7 mouse cellular contexts compared by ENCODE assay signal in the genomic region with DNA sequence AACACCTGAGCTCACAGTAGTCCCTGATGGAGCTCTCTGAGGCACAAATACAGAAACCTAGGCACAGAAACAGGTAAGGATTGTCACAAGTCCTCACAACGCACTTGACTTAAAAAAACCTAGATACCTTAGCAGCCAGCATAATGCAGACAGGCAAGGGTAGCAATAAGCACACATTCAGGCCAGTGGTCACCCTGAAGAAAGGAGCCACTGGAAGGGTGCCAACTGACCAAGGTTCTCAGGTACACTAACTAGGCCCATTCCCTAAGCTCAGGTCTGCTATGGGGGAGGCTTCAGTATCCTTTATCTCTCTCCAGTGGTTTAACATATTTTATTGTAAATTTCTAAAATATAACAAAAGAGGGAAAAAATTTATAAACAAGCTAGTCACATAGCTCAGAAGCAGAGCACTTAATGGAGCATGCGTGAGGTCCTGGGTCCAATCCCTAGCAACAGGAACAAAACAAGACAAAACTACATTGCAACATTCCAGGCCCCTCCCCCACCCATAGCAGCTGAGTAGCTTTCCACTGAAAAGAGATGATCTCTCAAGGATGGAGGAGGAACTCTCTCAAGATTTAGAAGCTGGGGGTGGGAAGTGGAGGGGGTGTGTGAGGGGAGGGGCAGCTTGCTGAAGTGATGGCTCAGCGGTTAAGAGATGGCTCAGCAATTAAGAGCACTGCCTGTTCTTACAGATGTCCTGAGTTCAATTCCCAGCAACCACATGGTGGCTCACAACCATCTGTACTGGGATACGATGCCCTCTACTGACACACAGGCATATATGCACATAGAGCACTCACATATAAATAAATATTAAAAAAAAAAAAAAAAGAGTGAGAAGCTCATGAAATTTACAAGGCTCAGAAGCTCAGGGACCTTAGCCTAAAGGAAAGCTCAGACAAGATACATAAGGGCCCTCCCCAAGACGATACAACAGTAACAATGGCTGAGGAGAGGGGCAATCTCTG.
DNase-seq lines count a peak whose midpoint lies in the region.

No protein-coding gene starts in this region.

- peak; percentile 49 for DNase-seq in kidney, adult 11 months
- DNase-seq in kidney, adult 9 months = no peak
- DNase-seq in c-Kit-positive CD71-negative TER-119-negative erythroid progenitor cells, embryonic 14.5 days (ENCODE audit: low read depth) = peak; percentile 36
- peak; percentile 77 for DNase-seq in kidney, postnatal 14 days
- DNase-seq in skeletal muscle tissue, adult 2 months (ENCODE audit: low read depth, low spot score) = peak; percentile 41
- DNase-seq in right cerebral cortex, postnatal 36 days (ENCODE audit: low spot score in 2 of 2) = no peak
- no peak for DNase-seq in cerebellum, adult 8-10 months

Comparison
In these comparisons a context has a peak if more than half of its experiments do, and no peak if none do; other contexts are left out.
1. DNase-seq: peak in kidney, adult 11 months (single experiment), c-Kit-positive CD71-negative TER-119-negative erythroid progenitor cells, embryonic 14.5 days (single experiment), kidney, postnatal 14 days (single experiment) and skeletal muscle tissue, adult 2 months (single experiment); none in kidney, adult 9 months (single experiment), right cerebral cortex, postnatal 36 days (0 of 2) and cerebellum, adult 8-10 months (single experiment).